Mouse (Mus musculus) Muller cell, postnatal 12 days (primary cell): ENCODE data around the gene Cacnb4.

Experiments used
- DNase-seq: peaks from one replicate; pipeline ENCODE4 v3.0.0-alpha.2; 2015; ENCODE audit errors: inconsistent ontology term

Cacnb4 gene

GRCm38 (mm10) chr2:52647255-52647998 lies 29.2 kb downstream of the Cacnb4 start:
- no peak for DNase-seq

GRCm38 (mm10) chr2:52643657-52644056 lies 33.0 kb downstream of the Cacnb4 start:
- DNase-seq, result no peak

- no peak for DNase-seq
Observed at GRCm38 (mm10) chr2:52639530-52639875, 37.1 kb downstream of the Cacnb4 start.

GRCm38 (mm10) chr2:52638857-52639529 lies 37.6 kb downstream of the Cacnb4 start:
- no peak for DNase-seq

GRCm38 (mm10) chr2:52638226-52638625 lies 38.4 kb downstream of the Cacnb4 start:
- DNase-seq, result no peak

GRCm38 (mm10) chr2:52636051-52636450 lies 40.6 kb downstream of the Cacnb4 start:
- DNase-seq, result no peak

GRCm38 (mm10) chr2:52635358-52635757 lies 41.3 kb downstream of the Cacnb4 start:
- peak; percentile 53 for DNase-seq

GRCm38 (mm10) chr2:52632880-52633279 lies 43.8 kb downstream of the Cacnb4 start:
- peak; percentile 40 for DNase-seq

- no peak for DNase-seq
Observed at GRCm38 (mm10) chr2:52628186-52628585, 48.4 kb downstream of the Cacnb4 start.

- DNase-seq, result no peak
Observed at GRCm38 (mm10) chr2:52626266-52626665, 50.4 kb downstream of the Cacnb4 start.

- no peak for DNase-seq
Observed at GRCm38 (mm10) chr2:52625731-52626130, 50.9 kb downstream of the Cacnb4 start.

GRCm38 (mm10) chr2:52623921-52624404 lies 52.7 kb downstream of the Cacnb4 start:
- DNase-seq, result peak; percentile 66

- peak; percentile 65 for DNase-seq
Observed at GRCm38 (mm10) chr2:52623461-52623860, 53.2 kb downstream of the Cacnb4 start.

GRCm38 (mm10) chr2:52622616-52623015 lies 54.0 kb downstream of the Cacnb4 start:
- no peak for DNase-seq

GRCm38 (mm10) chr2:52619406-52619974 lies 57.1 kb downstream of the Cacnb4 start:
- no peak for DNase-seq

- DNase-seq, result no peak
Observed at GRCm38 (mm10) chr2:52618804-52619203, 57.8 kb downstream of the Cacnb4 start.

GRCm38 (mm10) chr2:52615429-52615828 lies 61.2 kb downstream of the Cacnb4 start:
- DNase-seq, result no peak

- no peak for DNase-seq
Observed at GRCm38 (mm10) chr2:52613888-52614287, 62.7 kb downstream of the Cacnb4 start.

GRCm38 (mm10) chr2:52609486-52609885 lies 67.1 kb downstream of the Cacnb4 start:
- DNase-seq, result no peak

GRCm38 (mm10) chr2:52607857-52608485 lies 68.7 kb downstream of the Cacnb4 start:
- DNase-seq, result no peak

GRCm38 (mm10) chr2:52606331-52606730 lies 70.3 kb downstream of the Cacnb4 start:
- DNase-seq, result no peak

GRCm38 (mm10) chr2:52605321-52605720 lies 71.3 kb downstream of the Cacnb4 start:
- DNase-seq, result peak; percentile 39
